Mouse (Mus musculus): ENCODE results near the gene Ifna9.
"Not testable (repeated sequence)": the region's sequence is repeated elsewhere in the genome, so short reads cannot be mapped to it uniquely, and the experiment has no call there.

The Ifna9 gene

DNA sequence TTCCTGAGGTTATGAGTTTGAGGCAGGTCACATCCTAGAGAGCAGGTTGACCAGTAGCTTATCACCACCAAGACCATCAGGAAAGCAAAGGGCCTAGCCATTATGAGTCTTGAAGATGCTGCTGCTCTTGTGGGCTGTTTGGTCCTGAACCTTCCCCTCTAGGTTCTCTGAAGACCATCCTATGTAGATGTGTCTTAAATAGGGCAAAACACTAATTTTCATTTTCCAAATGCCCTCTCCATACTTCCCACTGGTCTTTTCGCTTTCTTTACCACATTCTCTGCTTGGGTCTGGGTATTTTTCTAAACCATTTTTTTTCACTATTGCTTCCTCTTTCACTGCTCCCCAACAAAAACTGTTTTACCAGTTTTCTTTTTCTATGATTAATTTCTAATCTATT lies at the start of gene Ifna9:
Gene Ifna9 (minus strand): TSS at position 101 of the 400 bp plus-strand sequence.
- DNase-seq = no peak

DNA sequence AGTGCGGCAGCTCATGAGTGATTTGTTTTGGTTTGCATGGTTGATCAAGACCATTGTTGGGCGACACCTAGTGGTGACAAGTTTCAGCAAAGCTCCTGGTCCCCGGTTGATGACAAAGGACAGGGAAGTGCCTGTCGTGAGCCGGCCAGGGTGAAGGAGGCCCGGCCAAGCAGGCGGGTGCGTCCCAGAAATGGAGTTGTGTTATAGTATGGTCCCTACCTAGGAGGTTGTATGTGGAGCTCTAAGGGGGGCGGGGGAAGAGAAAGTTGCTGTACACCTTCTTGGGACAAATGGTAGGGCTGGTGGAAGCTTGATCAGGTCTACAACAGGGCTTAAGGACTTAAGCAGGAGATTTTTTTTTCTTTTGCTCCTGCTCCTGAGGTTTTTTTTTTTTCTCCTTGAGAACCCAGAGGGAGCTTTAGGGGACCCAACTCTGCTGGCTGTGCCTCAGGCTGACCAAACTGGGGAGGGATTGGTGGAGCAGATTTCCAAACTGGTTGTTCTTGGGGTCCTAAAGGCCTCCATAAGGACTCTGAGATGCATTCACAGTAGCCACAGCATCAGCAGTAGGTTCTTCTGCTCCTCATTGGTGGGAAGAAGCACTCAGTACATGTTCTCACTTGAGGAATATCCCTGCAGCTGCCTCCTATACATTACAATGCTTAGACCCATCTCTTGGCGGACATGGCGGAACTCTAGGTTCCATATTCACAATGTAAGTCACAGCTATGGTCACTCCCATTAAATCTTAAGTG lies 49.1 kb upstream of the Ifna9 start:
- peak; percentile 91 for DNase-seq

DNA sequence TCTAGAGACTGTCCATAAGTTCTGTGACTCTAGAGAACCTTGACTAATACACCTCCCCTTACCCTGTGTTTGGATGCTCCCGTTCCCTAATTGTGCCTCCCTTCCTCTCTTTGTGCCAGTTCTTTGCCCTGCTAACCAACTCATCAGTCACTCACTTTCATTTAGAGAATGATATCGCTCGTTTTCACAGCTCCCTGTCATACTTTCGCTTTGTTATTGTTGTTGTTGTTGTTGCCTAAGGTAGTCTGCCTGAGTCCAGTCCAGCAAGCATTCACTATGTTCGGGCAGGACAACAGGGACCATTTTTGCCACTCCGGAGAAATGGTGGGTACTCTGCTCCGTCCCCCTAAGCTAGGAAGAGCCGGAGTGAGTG lies 48.5 kb upstream of the Ifna9 start:
- no peak for DNase-seq

DNA sequence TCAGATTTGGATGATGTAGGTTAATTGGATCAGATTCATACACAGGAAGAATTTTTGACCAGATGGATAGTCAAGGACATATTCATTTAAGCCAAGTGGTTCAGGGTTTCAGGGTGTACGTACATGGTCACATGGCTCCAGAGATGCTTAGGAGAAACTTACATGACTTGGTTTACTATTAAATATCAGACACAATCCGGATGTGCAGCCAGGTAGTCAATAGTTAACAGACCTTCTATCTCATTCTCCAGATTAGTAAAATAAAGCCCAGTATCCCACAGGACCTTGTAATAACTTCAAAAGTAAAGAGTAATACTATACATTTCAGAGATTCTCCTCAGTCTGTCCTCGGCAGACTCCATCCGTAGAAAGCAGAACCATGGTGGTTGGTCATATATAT lies 42.1 kb upstream of the Ifna9 start, which contains the start of gene C87499:
Gene C87499 (minus strand): TSS at position 101 of the 400 bp plus-strand sequence.
- DNase-seq = no peak

DNA sequence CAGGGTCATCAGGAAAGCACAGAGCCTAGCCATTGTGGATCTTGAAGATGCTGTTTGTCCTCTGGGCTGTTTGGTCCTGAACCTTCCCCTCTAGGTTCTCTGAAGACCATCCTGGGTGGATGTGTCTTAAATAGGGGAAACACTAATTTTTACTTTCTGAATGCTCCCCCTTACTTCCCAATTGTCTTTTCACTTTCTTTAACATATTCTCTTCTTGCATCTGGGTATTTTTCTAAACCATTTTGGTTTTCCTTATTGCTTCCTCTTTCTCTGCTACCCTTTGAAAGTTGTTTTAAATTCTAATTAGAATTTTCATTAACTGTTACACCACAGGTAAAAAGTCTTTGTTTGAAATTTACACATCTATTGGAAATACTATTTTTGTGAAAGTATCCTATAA lies 11.1 kb upstream of the Ifna9 start, which contains the start of gene Ifna12:
Gene Ifna12 (minus strand): TSS at position 101 of the 400 bp plus-strand sequence.
- DNase-seq = no peak

DNA sequence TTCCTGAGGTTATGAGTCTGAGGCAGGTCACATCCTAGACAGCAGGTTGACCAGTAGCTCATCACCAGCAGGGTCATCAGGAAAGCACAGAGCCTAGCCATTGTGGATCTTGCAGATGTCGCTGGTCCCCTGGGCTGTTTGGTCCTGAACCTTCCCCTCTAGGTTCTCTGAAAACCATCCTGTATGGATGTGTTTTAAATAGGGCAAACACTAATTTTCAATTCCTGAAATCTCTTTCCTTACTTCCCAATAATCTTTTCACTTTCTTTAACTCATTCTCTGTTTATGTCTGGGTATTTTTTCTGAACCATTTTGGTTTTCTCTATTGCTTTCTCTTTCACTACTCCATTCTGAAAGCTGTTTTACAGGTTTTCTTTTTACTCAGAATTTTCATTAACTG lies 20.5 kb downstream of the Ifna9 start, which contains the start of gene Ifna14:
Gene Ifna14 (minus strand): TSS at position 101 of the 400 bp plus-strand sequence.
- no peak for DNase-seq

DNA sequence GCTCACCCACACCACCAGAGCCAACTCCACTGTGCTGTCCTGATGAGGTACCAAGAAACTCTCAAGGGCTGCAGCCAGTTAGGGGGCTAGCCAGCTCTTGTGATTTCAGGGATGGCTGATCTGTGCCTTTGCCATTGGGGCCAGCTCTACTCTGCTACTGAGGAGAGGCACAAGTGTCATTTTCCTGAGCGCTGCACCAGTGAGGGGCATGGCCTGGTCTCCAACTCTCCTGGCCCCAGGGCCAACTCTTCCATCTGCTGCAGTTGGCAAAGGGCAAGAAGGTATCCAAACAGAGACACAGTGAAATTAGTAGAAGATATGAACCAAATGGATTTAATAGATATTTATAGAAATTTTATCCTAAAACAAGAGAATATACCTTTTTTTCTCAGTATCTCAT lies 30.4 kb downstream of the Ifna9 start:
- DNase-seq = no peak

DNA sequence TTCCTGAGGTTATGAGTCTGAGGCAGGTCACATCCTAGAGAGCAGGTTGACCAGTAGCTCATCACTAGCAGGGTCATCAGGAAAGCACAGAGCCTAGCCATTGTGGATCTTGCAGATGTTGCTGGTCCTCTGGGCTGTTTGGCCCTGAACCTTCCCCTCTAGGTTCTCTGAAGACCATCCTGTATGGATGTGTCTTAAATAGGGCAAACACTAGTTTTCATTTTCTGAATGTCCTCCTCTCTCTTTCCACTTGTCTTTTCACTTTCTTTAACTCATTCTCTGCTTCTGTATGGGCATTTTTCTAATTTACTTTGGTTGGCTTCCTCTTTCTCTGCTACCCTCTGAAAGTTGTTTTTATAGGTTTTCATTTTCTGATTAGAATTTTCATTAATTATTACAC lies 34.0 kb downstream of the Ifna9 start, which contains the start of gene Ifna15:
Gene Ifna15 (minus strand): TSS at position 101 of the 400 bp plus-strand sequence.
- not testable (repeated sequence) for DNase-seq

DNA sequence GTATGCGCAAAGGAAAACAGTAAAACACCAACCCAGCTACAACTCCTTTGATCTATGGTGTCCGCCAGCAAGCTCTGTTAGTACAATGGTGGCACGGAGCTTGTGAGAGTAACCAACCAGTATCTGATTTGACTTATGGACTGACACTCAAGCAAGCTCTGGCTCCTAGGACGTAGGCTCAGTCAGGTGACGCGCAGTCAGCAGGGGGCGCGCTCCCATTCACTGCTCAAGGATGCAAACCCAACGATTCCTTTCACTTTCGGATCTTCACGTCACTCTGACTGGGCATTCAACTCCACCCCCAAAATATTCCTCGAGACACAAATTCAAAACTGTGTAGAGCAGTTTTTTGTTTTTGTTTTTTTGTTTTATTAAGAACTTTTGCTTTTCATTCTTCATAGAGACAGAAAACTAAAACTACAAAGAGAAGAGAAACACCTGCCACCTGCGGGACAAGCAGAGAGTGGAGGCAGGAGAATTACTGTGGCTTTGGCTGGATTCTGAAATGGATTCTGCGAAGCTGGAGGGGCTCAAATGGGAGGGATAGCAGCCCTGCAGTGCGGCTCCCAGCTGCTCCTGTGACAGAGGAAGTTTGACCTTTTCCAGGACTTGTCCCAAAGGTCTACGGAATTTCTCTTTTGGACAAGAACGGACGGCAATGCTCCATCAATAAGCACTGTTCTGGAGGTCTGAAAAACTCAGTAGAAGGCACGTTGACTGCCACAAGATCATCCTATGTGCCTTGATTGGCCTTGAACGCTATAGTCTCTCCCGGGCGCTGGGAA lies 41.8 kb downstream of the Ifna9 start:
- peak; percentile 67 for DNase-seq

DNA sequence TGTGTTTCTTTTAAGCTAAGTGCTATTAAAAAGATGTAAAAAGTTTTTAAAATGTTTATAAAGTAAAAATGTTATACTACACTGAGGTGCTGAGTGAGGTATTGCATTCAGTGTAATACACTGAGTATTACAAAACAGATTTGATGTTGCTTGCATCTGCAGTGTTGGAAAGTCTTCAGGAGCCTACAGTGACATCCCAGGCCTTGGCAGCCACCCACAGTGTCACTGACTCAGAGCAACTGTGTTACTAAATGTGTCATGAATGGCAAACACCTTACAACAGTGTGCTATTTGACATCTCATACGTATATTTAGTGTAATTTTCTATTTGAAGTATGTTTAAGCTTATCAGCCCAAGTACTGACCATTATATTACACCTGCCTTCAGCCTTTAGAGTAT lies 44.2 kb downstream of the Ifna9 start:
- DNase-seq = no peak

DNA sequence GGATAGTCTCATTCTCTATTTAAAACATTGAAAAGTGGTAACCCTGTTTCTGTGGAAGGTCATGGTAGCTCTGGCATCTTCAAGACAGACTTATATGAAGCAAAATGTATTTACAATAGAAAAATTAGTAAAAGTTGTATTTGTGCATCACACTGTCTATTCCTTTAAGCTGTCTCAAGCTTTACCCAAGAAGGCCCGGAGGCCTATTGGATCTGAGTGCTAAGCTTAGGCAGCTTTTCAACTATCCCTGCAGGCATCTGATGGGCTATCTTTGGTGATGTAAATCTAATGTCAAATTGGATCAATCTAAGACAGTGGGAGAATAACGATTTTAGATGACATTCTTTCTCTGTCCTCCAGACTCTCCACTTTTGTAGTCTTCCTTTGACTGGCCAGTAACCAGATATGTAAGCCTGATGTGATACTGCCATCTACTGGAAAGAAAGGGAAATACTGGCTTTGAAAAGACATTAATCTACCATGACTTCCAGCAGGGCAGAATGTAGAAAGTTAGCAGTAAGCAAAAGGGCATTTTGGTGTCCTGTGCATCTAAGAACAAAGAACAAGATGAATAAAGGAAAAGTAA lies 48.4 kb downstream of the Ifna9 start:
- peak; percentile 16 for DNase-seq

Data from right cerebral cortex, adult 18-20 months (tissue).